Mouse (Mus musculus) heart, postnatal 0 days (tissue): ENCODE data around the gene Cdc14b. TPM values are rescaled to one million over a fixed set of nuclear protein-coding genes. Genes with fewer than 3 reads are reported as not detected.
A peak's percentile ranks its signal among the peaks of the same experiment; 100 is the strongest.

ENCODE experiments used
- ATAC-seq: fragments of 200-750 bp; cut with Nextera tagmentation; 2 replicates; pipeline ENCODE4 v1.8.0; 2017; ENCODE audit warnings: low read depth, moderate number of reproducible peaks, moderate library complexity; ENCODE audit not compliant: insufficient read depth
- DNase-seq: peaks from one replicate; pipeline ENCODE4 v3.0.0-alpha.2; 2016; ENCODE audit warnings: low spot score
- H3K27ac ChIP-seq: fragments of 300-500 bp; sonication (generic); 2 replicates; pipeline ENCODE4 v1.5.1; 2014; ENCODE audit warnings: low read depth, mild to moderate bottlenecking
- H3K27me3 ChIP-seq: fragments of 300-500 bp; sonication (generic); 2 replicates; pipeline ENCODE4 v1.6.1; 2014; ENCODE audit warnings: low read length, mixed read lengths; ENCODE audit not compliant: control insufficient read depth, insufficient read depth
- H3K36me3 ChIP-seq: fragments of 300-500 bp; sonication (generic); replicated peaks from 2 replicates; pipeline ENCODE4 v1.6.1; 2014; ENCODE audit warnings: low read length, mixed read lengths; ENCODE audit not compliant: control insufficient read depth, insufficient read depth
- H3K4me1 ChIP-seq: fragments of 300-500 bp; sonication (generic); 2 replicates; pipeline ENCODE4 v1.6.1; 2014; ENCODE audit warnings: antibody characterized with exemption; ENCODE audit not compliant: control insufficient read depth, insufficient read depth
- H3K4me2 ChIP-seq: fragments of 300-500 bp; sonication (generic); 2 replicates; pipeline ENCODE4 v1.6.1; 2014; ENCODE audit warnings: low read depth, mild to moderate bottlenecking, low read length, moderate library complexity
- H3K4me3 ChIP-seq: fragments of 300-500 bp; sonication (generic); 2 replicates; pipeline ENCODE4 v1.5.1; 2014; ENCODE audit warnings: low read depth, low read length
- H3K9ac ChIP-seq: fragments of 300-500 bp; sonication (generic); replicated peaks from 2 replicates; pipeline ENCODE4 v1.6.1; 2014; ENCODE audit warnings: low read depth, low read length, mixed read lengths
- H3K9me3 ChIP-seq: fragments of 300-500 bp; sonication (generic); replicated peaks from 2 replicates; pipeline ENCODE4 v1.6.1; 2016; ENCODE audit warnings: low read length; ENCODE audit not compliant: control insufficient read depth
- CTCF ChIP-seq: IDR thresholded peaks from 2 replicates; pipeline ENCODE4 v1.5.1; 2016; ENCODE audit warnings: antibody characterized with exemption, control low read depth, low read depth
- EP300 ChIP-seq: IDR thresholded peaks from 2 replicates; pipeline ENCODE4 v1.6.1; 2016; ENCODE audit warnings: antibody characterized with exemption, low read depth
- WGBS: fragments of 180-500 bp; shearing (Covaris S2); extraction: QIAGEN DNeasy Blood & Tissue Kit; methylation state at CpG from one replicate; pipeline ENCODE4 v1.1.7; 2014; 5-methylcytosine and 5-hydroxymethylcytosine counted together
- polyA plus RNA-seq: library from polyadenylated mRNA; unstranded; fragments of >200 nt; fragmentation: Nextera tagmentation; extraction: Ambion mirVana; gene quantifications from 2 replicates; pipeline ENCODE4 v1.2.1, GENCODE M21; 2015
- total RNA-seq: library from RNA; depleted of rRNA; stranded (reverse); fragments of >200 nt; gene quantifications from 2 replicates; pipeline ENCODE4 v1.2.3, GENCODE M21; 2014; ENCODE audit warnings: low replicate concordance; rRNA removed

Gene Cdc14b
- total and polyA plus RNA-seq, 2 experiments from 2014 or later, result 5.6 to 7.6 TPM

GRCm38 (mm10) chr13:64152671-64153082, 122.4 kb downstream of the Cdc14b start:
- Histone ChIP-seq H3K4me1 (peaks cover 36% of the 10 kb centered on the region), H3K27me3 (no peaks in the 10 kb centered on the region), H3K36me3 (no peaks in the 10 kb centered on the region), H3K4me3 (peak overlapping the region; percentile 92), H3K27ac (peak overlapping the region; percentile 92), H3K9ac (peak overlapping the region; percentile 74), H3K9me3 (no peaks in the 10 kb centered on the region), H3K4me2 (peak overlapping the region; percentile 95)
- DNase-seq (no peak), ATAC-seq (peak; percentile 2; the same call in 1 of the 2 replicates)
- WGBS, result under 1% methylated on average over 59 of the region's 61 CpGs
- TF ChIP-seq EP300, result no peak
- no peak for TF ChIP-seq CTCF

GRCm38 (mm10) chr13:64152241-64152669, 122.8 kb downstream of the Cdc14b start:
- Histone ChIP-seq H3K4me2 (peak overlapping the region; percentile 95), H3K27ac (peak overlapping the region; percentile 92), H3K9ac (peak overlapping the region; percentile 74), H3K27me3 (no peaks in the 10 kb centered on the region), H3K4me3 (peak overlapping the region; percentile 92), H3K36me3 (no peaks in the 10 kb centered on the region), H3K4me1 (peaks cover 36% of the 10 kb centered on the region), H3K9me3 (no peaks in the 10 kb centered on the region)
- WGBS, result under 1% methylated on average over 40 of the region's 42 CpGs
- ATAC-seq (peak; percentile 6), DNase-seq (peak; percentile 79)
- TF ChIP-seq EP300, result no peak
- TF ChIP-seq CTCF, result no peak

GRCm38 (mm10) chr13:64150121-64150520, 125.0 kb downstream of the Cdc14b start:
- DNase-seq, result peak; percentile 83
- Histone ChIP-seq H3K4me1 (peaks cover 29% of the 10 kb centered on the region), H3K4me3 (no peak overlapping the region), H3K36me3 (no peaks in the 10 kb centered on the region), H3K27ac (peak overlapping the region; percentile 57), H3K4me2 (peak overlapping the region; percentile 95), H3K27me3 (no peaks in the 10 kb centered on the region), H3K9ac (no peak overlapping the region), H3K9me3 (no peaks in the 10 kb centered on the region)
- ATAC-seq, result peak; percentile 22
- 22% methylated on average over 5 of the region's 5 CpGs for WGBS
- peak; percentile 57; the same call in 1 of the 2 replicates for TF ChIP-seq EP300
- TF ChIP-seq CTCF, result no peak

Other genes with a start within 250 kb of the Cdc14b start
- gene Hsd17b3, start 186.1 kb downstream of the Cdc14b start, total RNA-seq, result not detected in 2 replicates
- not detected in 2 replicates for gene Hsd17b3, start 186.1 kb downstream of the Cdc14b start, polyA plus RNA-seq
- 2.0 and 3.7 TPM in 2 replicates for gene Slc35d2, start 145.9 kb downstream of the Cdc14b start, total RNA-seq
- 3.5 and 5.3 TPM in 2 replicates for gene Slc35d2, start 145.9 kb downstream of the Cdc14b start, polyA plus RNA-seq
- gene Zfp367, start 122.1 kb downstream of the Cdc14b start, total RNA-seq, result 35.0 and 35.6 TPM in 2 replicates
- 22.7 and 23.8 TPM in 2 replicates for gene Zfp367, start 122.1 kb downstream of the Cdc14b start, polyA plus RNA-seq
- 39.7 and 50.3 TPM in 2 replicates for gene Habp4, start 113.5 kb downstream of the Cdc14b start, total RNA-seq
- gene Habp4, start 113.5 kb downstream of the Cdc14b start, polyA plus RNA-seq, result 42.1 and 44.0 TPM in 2 replicates
- gene Aaed1, start 37.4 kb upstream of the Cdc14b start, total RNA-seq, result 68.1 and 76.6 TPM in 2 replicates
- 67.0 and 71.4 TPM in 2 replicates for gene Aaed1, start 37.4 kb upstream of the Cdc14b start, polyA plus RNA-seq
- 125 and 153 TPM in 2 replicates for gene Ctsl, start 95.6 kb upstream of the Cdc14b start, total RNA-seq
- gene Ctsl, start 95.6 kb upstream of the Cdc14b start, polyA plus RNA-seq, result 227 and 232 TPM in 2 replicates
- 1.9 and 16.2 TPM in 2 replicates for gene Cdk20, start 157.0 kb upstream of the Cdc14b start, total RNA-seq
- 3.5 and 3.6 TPM in 2 replicates for gene Cdk20, start 157.0 kb upstream of the Cdc14b start, polyA plus RNA-seq
- gene Fam240b, start 222.5 kb upstream of the Cdc14b start, total RNA-seq, result not detected in 2 replicates
- gene Fam240b, start 222.5 kb upstream of the Cdc14b start, polyA plus RNA-seq, result not detected in 2 replicates